Mouse (Mus musculus): ENCODE results near the gene Olfr307.

DNA sequence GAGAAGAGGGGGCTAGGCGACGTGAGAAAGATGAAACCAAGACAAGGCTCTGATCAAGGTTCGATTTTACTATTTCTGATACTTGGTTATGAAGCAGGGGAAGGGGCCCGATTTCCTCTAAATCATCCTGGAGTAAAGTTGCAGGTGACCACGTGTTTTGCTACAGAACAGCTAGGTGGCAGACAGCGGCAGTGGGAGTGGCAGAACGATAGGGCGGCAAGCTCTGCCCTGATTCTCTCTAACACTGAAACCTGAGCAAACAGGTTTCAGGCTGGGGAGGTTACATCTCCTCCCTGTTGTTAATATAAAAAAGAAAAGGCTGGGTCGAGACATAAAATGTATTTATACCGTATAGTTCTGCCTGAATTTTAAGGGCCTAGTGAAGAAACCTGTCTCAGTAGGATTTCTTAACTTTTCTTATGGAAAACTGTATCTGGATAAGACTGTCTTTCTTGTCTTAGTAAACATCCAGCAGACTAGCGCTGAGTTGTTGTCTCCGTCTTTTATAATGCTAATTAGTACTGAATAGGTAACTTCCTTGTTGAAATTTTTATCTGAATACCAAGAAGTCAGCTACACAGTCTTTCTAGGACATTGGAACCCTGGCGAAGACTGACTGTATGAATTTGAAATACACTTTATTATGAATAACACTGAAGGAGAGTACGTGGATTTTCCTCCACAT, 5.6 kb upstream of the Olfr307 start:
- TF ChIP-seq POLR2A (IDR thresholded peaks at IDR 0.05; ENCODE audit: extremely low read depth, insufficient read depth, low read length) (no peak), CTCF (IDR thresholded peaks at IDR 0.05; ENCODE audit: extremely low read depth, insufficient read depth, low read length) (no peak)

All from cortical plate, adult 2 months (tissue).